Mouse (Mus musculus): ENCODE results near the gene Spata17. TPM values are rescaled to one million over a fixed set of nuclear protein-coding genes. Genes with fewer than 3 reads are reported as not detected.

Spata17 gene
- polyA plus RNA-seq, 1 experiment from 2014 or later: 2.0 TPM

- H3K36me3 ChIP-seq: no peaks in the 10 kb centered on the region
- no peaks in the 10 kb centered on the region for H3K27me3 ChIP-seq
- no peak overlapping the region for H3K27ac ChIP-seq
- no peak overlapping the region for H3K4me3 ChIP-seq
- no peaks in the 10 kb centered on the region for H3K9me3 ChIP-seq (replicated peaks)
- no peaks in the 10 kb centered on the region for H3K4me1 ChIP-seq
- no peak overlapping the region for H3K9ac ChIP-seq
- WGBS: 90% methylated on average over 2 of the region's 2 CpGs
- H3K4me2 ChIP-seq (replicated peaks): no peak overlapping the region
- no peak for ATAC-seq (ENCODE audit: low FRiP score)
Observed at GRCm38 (mm10) chr1:187054333-187054732, 160.9 kb downstream of the Spata17 start.

GRCm38 (mm10) chr1:187053862-187054261 lies 161.4 kb downstream of the Spata17 start:
- Histone ChIP-seq H3K9ac (no peak overlapping the region), H3K4me2 (replicated peaks) (no peak overlapping the region), H3K4me3 (no peak overlapping the region), H3K9me3 (replicated peaks) (no peaks in the 10 kb centered on the region), H3K27ac (no peak overlapping the region), H3K4me1 (no peaks in the 10 kb centered on the region), H3K27me3 (no peaks in the 10 kb centered on the region), H3K36me3 (no peaks in the 10 kb centered on the region)
- WGBS: 71% methylated on average over 3 of the region's 3 CpGs
- ATAC-seq (ENCODE audit: low FRiP score): no peak

GRCm38 (mm10) chr1:187052532-187052931 lies 162.7 kb downstream of the Spata17 start:
- Histone ChIP-seq H3K36me3 (no peaks in the 10 kb centered on the region), H3K9ac (no peak overlapping the region), H3K4me3 (no peak overlapping the region), H3K9me3 (replicated peaks) (no peaks in the 10 kb centered on the region), H3K27ac (no peak overlapping the region), H3K27me3 (no peaks in the 10 kb centered on the region), H3K4me2 (replicated peaks) (no peak overlapping the region), H3K4me1 (no peaks in the 10 kb centered on the region)
- no peak for ATAC-seq (ENCODE audit: low FRiP score)
- 61% methylated on average over 5 of the region's 5 CpGs for WGBS

- Histone ChIP-seq H3K27me3 (no peaks in the 10 kb centered on the region), H3K36me3 (no peaks in the 10 kb centered on the region), H3K9me3 (replicated peaks) (no peaks in the 10 kb centered on the region), H3K9ac (no peak overlapping the region), H3K27ac (no peak overlapping the region), H3K4me2 (replicated peaks) (no peak overlapping the region), H3K4me3 (no peak overlapping the region), H3K4me1 (no peaks in the 10 kb centered on the region)
- WGBS: 91% methylated on average over 8 of the region's 8 CpGs
- no peak for ATAC-seq (ENCODE audit: low FRiP score)
Observed at GRCm38 (mm10) chr1:187051296-187051695, 164.0 kb downstream of the Spata17 start.

DNA sequence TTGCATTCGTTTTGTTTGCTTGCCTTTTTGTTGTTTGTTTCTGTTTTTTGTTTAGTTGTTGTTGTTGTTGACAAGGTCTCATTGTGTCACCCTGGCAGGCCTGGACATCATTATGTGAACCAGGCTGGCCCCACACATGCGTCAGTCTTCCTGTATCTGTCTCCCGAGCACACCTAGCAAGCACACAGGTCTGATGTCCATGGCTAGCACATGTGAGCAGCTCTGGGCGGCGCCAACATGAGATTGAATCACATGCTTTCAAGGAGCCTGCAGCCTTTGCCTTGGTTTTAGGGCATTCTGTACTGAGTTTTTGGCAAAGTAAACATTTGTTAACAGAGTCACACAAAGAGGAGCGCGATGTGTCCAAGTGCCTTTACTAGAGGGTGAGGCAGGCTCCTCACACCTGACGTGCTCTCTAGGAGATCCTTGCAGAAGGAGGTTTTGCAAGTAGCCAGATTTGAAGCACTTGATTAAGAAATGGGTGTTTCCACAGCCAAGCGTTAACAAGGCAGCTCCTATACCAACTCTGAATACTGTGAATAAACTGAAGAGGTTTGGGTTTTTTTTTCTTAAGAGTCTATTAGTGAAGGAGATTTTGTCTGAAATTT lies 166.5 kb downstream of the Spata17 start:
- WGBS: 94% methylated on average over 9 of the region's 9 CpGs
- ATAC-seq (ENCODE audit: low FRiP score): no peak
- no peaks in the 10 kb centered on the region for H3K4me1 ChIP-seq
- H3K27me3 ChIP-seq: no peaks in the 10 kb centered on the region
- H3K9ac ChIP-seq: no peak overlapping the region
- no peak overlapping the region for H3K4me2 ChIP-seq (replicated peaks)
- H3K9me3 ChIP-seq (replicated peaks): no peaks in the 10 kb centered on the region
- no peak overlapping the region for H3K27ac ChIP-seq
- no peaks in the 10 kb centered on the region for H3K36me3 ChIP-seq
- no peak overlapping the region for H3K4me3 ChIP-seq

- H3K9me3 ChIP-seq (replicated peaks): no peaks in the 10 kb centered on the region
- no peak overlapping the region for H3K9ac ChIP-seq
- WGBS: 65% methylated on average over 6 of the region's 6 CpGs
- H3K4me3 ChIP-seq: no peak overlapping the region
- H3K27ac ChIP-seq: no peak overlapping the region
- no peaks in the 10 kb centered on the region for H3K36me3 ChIP-seq
- no peaks in the 10 kb centered on the region for H3K4me1 ChIP-seq
- no peak for ATAC-seq (ENCODE audit: low FRiP score)
- no peaks in the 10 kb centered on the region for H3K27me3 ChIP-seq
- H3K4me2 ChIP-seq (replicated peaks): no peak overlapping the region
Observed at GRCm38 (mm10) chr1:187044726-187045125, 170.5 kb downstream of the Spata17 start.

DNA sequence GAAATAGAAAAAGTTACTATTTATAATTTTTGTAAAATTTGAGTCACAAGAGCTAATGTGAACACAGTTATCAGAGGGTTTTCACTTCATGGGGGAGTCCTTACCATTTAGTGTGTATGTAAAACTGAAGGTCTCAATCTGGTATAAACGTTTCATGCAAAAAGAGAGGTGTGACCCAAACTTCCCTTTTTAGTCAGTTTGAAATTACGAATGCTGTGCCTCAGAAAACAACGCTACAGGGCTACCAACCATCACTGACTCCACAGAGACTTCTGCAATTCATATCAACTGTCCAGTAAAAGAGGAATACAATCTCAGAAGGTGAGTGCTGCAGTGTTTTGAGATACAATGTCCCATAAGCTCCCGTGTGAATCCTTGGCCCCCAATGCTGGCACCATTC lies 175.5 kb downstream of the Spata17 start:
- Histone ChIP-seq H3K36me3 (no peaks in the 10 kb centered on the region), H3K9me3 (replicated peaks) (no peaks in the 10 kb centered on the region), H3K4me2 (replicated peaks) (no peak overlapping the region), H3K4me1 (no peaks in the 10 kb centered on the region), H3K4me3 (no peak overlapping the region), H3K27ac (no peak overlapping the region), H3K27me3 (no peaks in the 10 kb centered on the region), H3K9ac (no peak overlapping the region)
- no peak for ATAC-seq (ENCODE audit: low FRiP score)
- 86% methylated on average over 4 of the region's 4 CpGs for WGBS

- Histone ChIP-seq H3K9me3 (replicated peaks) (no peaks in the 10 kb centered on the region), H3K4me2 (replicated peaks) (no peak overlapping the region), H3K4me3 (no peak overlapping the region), H3K27ac (no peak overlapping the region), H3K27me3 (no peaks in the 10 kb centered on the region), H3K4me1 (no peaks in the 10 kb centered on the region), H3K9ac (no peak overlapping the region), H3K36me3 (no peaks in the 10 kb centered on the region)
- no peak for ATAC-seq (ENCODE audit: low FRiP score)
- WGBS: 92% methylated on average over 4 of the region's 4 CpGs
Observed at GRCm38 (mm10) chr1:187035785-187036184, 179.5 kb downstream of the Spata17 start.

DNA sequence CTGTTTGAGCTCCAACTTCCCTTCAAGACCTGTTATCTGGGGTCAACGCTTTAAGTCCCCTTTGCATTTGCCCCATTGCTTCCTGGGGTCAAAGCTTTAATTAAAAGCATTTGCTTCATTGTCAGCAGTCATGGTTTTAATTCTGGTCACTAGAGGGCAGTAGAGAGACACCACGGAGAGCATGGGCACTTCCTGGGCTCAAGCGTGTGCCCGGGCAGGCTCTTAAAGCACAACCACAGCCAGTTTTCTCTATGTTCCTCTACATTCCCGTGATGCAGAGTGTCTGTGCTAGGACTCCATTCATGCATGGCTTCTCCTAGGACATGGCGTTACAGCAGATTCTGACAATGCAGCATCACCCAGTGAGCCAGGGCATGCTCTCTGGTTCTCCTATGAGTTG lies 183.5 kb downstream of the Spata17 start:
- ATAC-seq (ENCODE audit: low FRiP score): no peak
- 48% methylated on average over 6 of the region's 6 CpGs for WGBS
- H3K4me1 ChIP-seq: no peaks in the 10 kb centered on the region
- no peak overlapping the region for H3K4me3 ChIP-seq
- H3K36me3 ChIP-seq: no peaks in the 10 kb centered on the region
- no peak overlapping the region for H3K4me2 ChIP-seq (replicated peaks)
- H3K27ac ChIP-seq: no peak overlapping the region
- no peak overlapping the region for H3K9ac ChIP-seq
- no peaks in the 10 kb centered on the region for H3K9me3 ChIP-seq (replicated peaks)
- H3K27me3 ChIP-seq: no peaks in the 10 kb centered on the region

DNA sequence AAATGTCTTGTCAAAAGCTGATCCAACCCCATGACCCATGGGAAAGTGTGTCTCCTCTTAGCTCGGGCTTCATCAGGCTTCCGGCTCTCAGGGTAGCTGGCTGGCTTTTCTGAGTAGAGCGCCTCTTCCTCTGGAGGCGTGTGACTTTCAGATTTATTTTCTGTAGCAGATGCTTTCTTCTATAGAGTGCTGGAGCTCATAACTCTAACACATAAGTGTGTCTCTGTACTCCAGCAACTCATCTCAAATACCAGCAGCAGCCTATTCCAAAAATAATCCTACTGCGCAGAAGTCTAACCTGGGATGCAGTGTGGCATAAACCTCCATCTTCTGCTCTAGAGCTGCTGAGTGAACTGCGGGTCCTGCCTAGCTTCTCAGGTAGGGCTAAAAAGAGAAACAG lies 186.4 kb downstream of the Spata17 start:
- Histone ChIP-seq H3K9me3 (replicated peaks) (no peaks in the 10 kb centered on the region), H3K9ac (no peak overlapping the region), H3K27ac (no peak overlapping the region), H3K4me2 (replicated peaks) (no peak overlapping the region), H3K36me3 (no peaks in the 10 kb centered on the region), H3K27me3 (no peaks in the 10 kb centered on the region), H3K4me1 (no peaks in the 10 kb centered on the region), H3K4me3 (no peak overlapping the region)
- ATAC-seq (ENCODE audit: low FRiP score): no peak
- WGBS: 91% methylated on average over 6 of the region's 6 CpGs

DNA sequence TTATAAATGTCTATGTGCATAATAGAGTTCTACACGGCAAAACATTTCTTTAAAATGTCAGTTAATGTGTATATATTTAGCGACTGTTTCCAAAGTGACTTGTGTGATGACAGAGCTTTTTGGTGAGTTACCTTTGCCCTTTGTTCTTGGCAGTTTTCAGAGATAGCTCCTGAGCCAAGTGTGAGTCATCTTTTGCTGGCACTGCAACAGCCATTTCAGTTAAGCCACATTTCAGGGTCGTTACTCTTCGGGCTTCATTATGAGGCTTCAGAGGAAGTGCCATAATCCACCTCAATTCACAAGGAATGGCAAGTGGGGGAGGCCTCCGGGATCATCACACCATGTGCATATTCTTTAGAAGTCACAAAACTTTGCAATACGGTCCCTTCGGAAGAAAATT lies 195.3 kb downstream of the Spata17 start:
- 91% methylated on average over 7 of the region's 7 CpGs for WGBS
- H3K9ac ChIP-seq: no peak overlapping the region
- H3K4me3 ChIP-seq: no peak overlapping the region
- no peaks in the 10 kb centered on the region for H3K36me3 ChIP-seq
- no peaks in the 10 kb centered on the region for H3K27me3 ChIP-seq
- ATAC-seq (ENCODE audit: low FRiP score): no peak
- no peaks in the 10 kb centered on the region for H3K4me1 ChIP-seq
- no peak overlapping the region for H3K27ac ChIP-seq
- no peaks in the 10 kb centered on the region for H3K9me3 ChIP-seq (replicated peaks)
- no peak overlapping the region for H3K4me2 ChIP-seq (replicated peaks)

- no peak overlapping the region for H3K9ac ChIP-seq
- no peaks in the 10 kb centered on the region for H3K36me3 ChIP-seq
- 53% methylated on average over 4 of the region's 4 CpGs for WGBS
- no peaks in the 10 kb centered on the region for H3K27me3 ChIP-seq
- H3K9me3 ChIP-seq (replicated peaks): no peaks in the 10 kb centered on the region
- 0 out of 2 replicates have a peak, but pooled peaks cover 4% of the 10 kb centered on the region for H3K4me1 ChIP-seq
- no peak overlapping the region for H3K27ac ChIP-seq
- no peak overlapping the region for H3K4me2 ChIP-seq (replicated peaks)
- no peak for ATAC-seq (ENCODE audit: low FRiP score)
- no peak overlapping the region for H3K4me3 ChIP-seq
Observed at GRCm38 (mm10) chr1:187016116-187016515, 199.1 kb downstream of the Spata17 start.

DNA sequence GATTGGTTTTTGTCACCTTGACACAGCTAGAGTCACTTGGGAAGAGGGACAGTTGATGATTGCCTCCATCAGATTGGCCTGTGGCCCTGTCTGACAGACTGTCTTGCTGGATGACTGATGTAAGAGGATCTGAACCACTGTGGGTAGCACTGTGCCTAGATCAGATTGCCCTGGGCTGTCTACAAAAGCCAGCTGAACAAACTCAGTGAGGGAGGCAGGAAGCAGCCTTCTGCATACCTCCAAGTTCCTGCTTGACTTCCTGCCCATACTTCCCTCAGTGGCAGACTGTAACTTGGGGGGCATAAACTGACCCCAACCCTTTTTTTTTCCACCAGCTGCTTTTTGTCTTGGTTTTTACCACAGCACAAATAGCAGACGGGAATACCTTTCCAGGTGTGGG lies 199.6 kb downstream of the Spata17 start:
- Histone ChIP-seq H3K27me3 (no peaks in the 10 kb centered on the region), H3K36me3 (no peaks in the 10 kb centered on the region), H3K9ac (no peak overlapping the region), H3K4me3 (no peak overlapping the region), H3K4me2 (replicated peaks) (no peak overlapping the region), H3K9me3 (replicated peaks) (no peaks in the 10 kb centered on the region), H3K4me1 (0 out of 2 replicates have a peak, but pooled peaks cover 4% of the 10 kb centered on the region), H3K27ac (no peak overlapping the region)
- no peak for ATAC-seq (ENCODE audit: low FRiP score)
- WGBS: 75% methylated on average over 1 of the region's 1 CpGs

Measured in hindbrain, embryonic 12.5 days (tissue).